8 mouse cellular contexts compared by ENCODE assay signal in genomic region chr19:42128052-42128740, GRCm38 (mm10). TPM values are rescaled to one million over a fixed set of nuclear protein-coding genes. Genes with fewer than 3 reads are reported as not detected.
DNase-seq lines count a peak whose midpoint lies in the region; ATAC-seq and TF ChIP-seq lines count a peak whose summit lies in the region.

No protein-coding gene starts in this region.

- H3K4me3 ChIP-seq in G1E (ENCODE audit: low read depth, low read length) (peak overlapping the region; percentile 77), macrophage (ENCODE audit: inconsistent target) (peak overlapping the region; percentile 57)
- H3K4me3 ChIP-seq in heart, postnatal 0 days (ENCODE audit: low read depth, low read length) = peak overlapping the region; percentile 62

- H3K4me1 ChIP-seq in G1E (ENCODE audit: insufficient read depth, low read depth, low read length) = peaks cover 56% of the 10 kb centered on the region
- peaks cover 9% of the 10 kb centered on the region; the same call in 1 of the 2 replicates for H3K4me1 ChIP-seq in heart, postnatal 0 days (ENCODE audit: control insufficient read depth, insufficient read depth)

- TF ChIP-seq CTCF in G1E (IDR thresholded peaks at IDR 0.05; ENCODE audit: low read depth, low read length) = no peak
- TF ChIP-seq CTCF in heart, postnatal 0 days (IDR thresholded peaks at IDR 0.05; ENCODE audit: low read depth) = no peak

- H3K79me2 ChIP-seq in macrophage (ENCODE audit: inconsistent target) = no peaks in the 10 kb centered on the region

- peak; percentile 34 for DNase-seq in kidney, adult 9 months
- no peak for DNase-seq in kidney, postnatal 25 days
- DNase-seq in G1E (ENCODE audit: low spot score) = no peak
- DNase-seq in heart, postnatal 0 days (ENCODE audit: low spot score) = no peak
- DNase-seq in right cerebral cortex, adult 18-20 months = no peak
- DNase-seq in frontal cortex, adult 2 months (ENCODE audit: extremely low spot score in 1 of 2, low spot score in 1 of 2) = no peak
- no peak for DNase-seq in cerebellum, postnatal 14 days

- no peak for TF ChIP-seq EP300 in heart, postnatal 0 days (IDR thresholded peaks at IDR 0.05; ENCODE audit: low read depth)

- H3K27me3 ChIP-seq in G1E (ENCODE audit: insufficient read depth, low read length) = peaks cover 5% of the 10 kb centered on the region; the same call in 1 of the 2 replicates
- H3K27me3 ChIP-seq in heart, postnatal 0 days (ENCODE audit: control insufficient read depth, insufficient read depth, low read length) = no peaks in the 10 kb centered on the region

- peak overlapping the region; percentile 68 for H3K9ac ChIP-seq in heart, postnatal 0 days (replicated peaks; ENCODE audit: low read depth, low read length)

- no peak for ATAC-seq in G1E (ENCODE audit: extremely low read depth, insufficient number of reproducible peaks, low FRiP score, poor library complexity, severe bottlenecking)
- ATAC-seq in heart, postnatal 0 days (ENCODE audit: insufficient read depth, low read depth) = no peak

- H3K36me3 ChIP-seq in G1E (replicated peaks) (peaks cover 34% of the 10 kb centered on the region), macrophage (ENCODE audit: inconsistent target) (peaks cover 13% of the 10 kb centered on the region)
- H3K36me3 ChIP-seq in heart, postnatal 0 days (replicated peaks; ENCODE audit: control insufficient read depth, insufficient read depth, low read length) = peaks cover 17% of the 10 kb centered on the region

- H3K27ac ChIP-seq in heart, postnatal 0 days (ENCODE audit: low read depth) = peak overlapping the region; percentile 87
- peak overlapping the region; percentile 31 for H3K27ac ChIP-seq in macrophage

- 6% methylated on average over 23 of the region's 23 CpGs for WGBS in heart, postnatal 0 days
- WGBS in macrophage (ENCODE audit: missing documents) = 15% methylated on average over 23 of the region's 23 CpGs

- peak overlapping the region; percentile 90 for H3K4me2 ChIP-seq in heart, postnatal 0 days (ENCODE audit: low read depth, low read length)

- no peaks in the 10 kb centered on the region for H3K9me3 ChIP-seq in G1E (replicated peaks)
- no peaks in the 10 kb centered on the region for H3K9me3 ChIP-seq in heart, postnatal 0 days (replicated peaks; ENCODE audit: control insufficient read depth, low read length)

RNA-seq across cellular contexts. Expression of gene Avpi1, which starts 0.7 kb away (rescaled TPM):
- total RNA-seq in G1E (2014; fragmentation: Nextera tagmentation) (2.8 and 5.1 TPM in 2 replicates), G1E (2017) (2.2 and 5.2 TPM in 2 replicates)
- polyA plus RNA-seq in G1E (2012) (12.6 and 15.2 TPM in 2 replicates), macrophage (2018) (3.0 to 9.5 TPM (median 6.7 TPM) in 3 replicates)
- total RNA-seq in heart, postnatal 0 days (2014; rRNA removed; ENCODE audit: low replicate concordance) = 39.9 and 52.6 TPM in 2 replicates
- polyA plus RNA-seq in heart, postnatal 0 days (2015; fragmentation: Nextera tagmentation; extraction: Ambion mirVana) = 43.0 and 46.0 TPM in 2 replicates
- total RNA-seq in macrophage (2018; cell fraction: chromatin; rRNA removed) = 1 to 10 TPM in 4 of 26 experiments, under 1 TPM in 2, not detected in 20; 0.63 to 3.3 (median 1.4) TPM
- total RNA-seq in macrophage (2018; cell fraction: cytosol; rRNA removed) = 1 to 10 TPM; 1.1 to 8.4 (median 3.7) TPM
- 1 to 10 TPM in 12 of 26 experiments, under 1 TPM in 10, not detected in 4; 0.46 to 3.4 (median 1.0) TPM for total RNA-seq in macrophage (2018; cell fraction: nucleus; rRNA removed)
- polyA plus RNA-seq in frontal cortex, adult 2 months (2012; rRNA removed) = 31.3 and 38.3 TPM in 2 replicates

RNA-seq across cellular contexts. Expression of gene Marveld1, which starts 19.0 kb away (rescaled TPM):
- not detected in 2 replicates for total RNA-seq in G1E (2014; fragmentation: Nextera tagmentation)
- 0.11 TPM in 1 of 2 replicates, not detected in the other for total RNA-seq in G1E (2017)
- not detected in 2 replicates for polyA plus RNA-seq in G1E (2012)
- total RNA-seq in heart, postnatal 0 days (2014; rRNA removed; ENCODE audit: low replicate concordance) = 35.0 and 44.6 TPM in 2 replicates
- 7.2 and 8.6 TPM in 2 replicates for polyA plus RNA-seq in heart, postnatal 0 days (2015; fragmentation: Nextera tagmentation; extraction: Ambion mirVana)
- 1 to 10 TPM in 21 of 26 experiments, under 1 TPM in 5; 0.34 to 8.7 (median 1.7) TPM for total RNA-seq in macrophage (2018; cell fraction: chromatin; rRNA removed)
- total RNA-seq in macrophage (2018; cell fraction: cytosol; rRNA removed) = 1 to 10 TPM; 1.9 to 9.0 (median 3.2) TPM
- 10 to 100 TPM in 3 of 26 experiments, 1 to 10 TPM in 23; 1.9 to 15.2 (median 3.9) TPM for total RNA-seq in macrophage (2018; cell fraction: nucleus; rRNA removed)
- polyA plus RNA-seq in macrophage (2018) = 2.9 to 12.9 TPM (median 8.4 TPM) in 3 replicates
- 14.4 and 17.2 TPM in 2 replicates for polyA plus RNA-seq in frontal cortex, adult 2 months (2012; rRNA removed)

RNA-seq across cellular contexts. Expression of gene Zfyve27, which starts 35.6 kb away (rescaled TPM):
- total RNA-seq in G1E (2014; fragmentation: Nextera tagmentation) = 17.2 and 17.6 TPM in 2 replicates
- total RNA-seq in G1E (2017) = 16.9 and 19.9 TPM in 2 replicates
- 12.9 and 14.7 TPM in 2 replicates for polyA plus RNA-seq in G1E (2012)
- 20.4 and 27.2 TPM in 2 replicates for total RNA-seq in heart, postnatal 0 days (2014; rRNA removed; ENCODE audit: low replicate concordance)
- polyA plus RNA-seq in heart, postnatal 0 days (2015; fragmentation: Nextera tagmentation; extraction: Ambion mirVana) = 16.2 and 18.3 TPM in 2 replicates
- 100 to 1,000 TPM in 25 of 26 experiments, 10 to 100 TPM in 1; 94.8 to 230 (median 183) TPM for total RNA-seq in macrophage (2018; cell fraction: chromatin; rRNA removed)
- total RNA-seq in macrophage (2018; cell fraction: cytosol; rRNA removed) = 10 to 100 TPM; 11.2 to 23.1 (median 16.7) TPM
- total RNA-seq in macrophage (2018; cell fraction: nucleus; rRNA removed) = 100 to 1,000 TPM in 6 of 26 experiments, 10 to 100 TPM in 20; 55.3 to 113 (median 81.8) TPM
- 10.8 to 19.0 TPM (median 16.4 TPM) in 3 replicates for polyA plus RNA-seq in macrophage (2018)
- polyA plus RNA-seq in frontal cortex, adult 2 months (2012; rRNA removed) = 99.8 and 113 TPM in 2 replicates

RNA-seq across cellular contexts. Expression of gene Pi4k2a, which starts 37.9 kb away (rescaled TPM):
- total RNA-seq in G1E (2014; fragmentation: Nextera tagmentation) = 8.5 and 10.7 TPM in 2 replicates
- 5.5 and 6.3 TPM in 2 replicates for total RNA-seq in G1E (2017)
- polyA plus RNA-seq in G1E (2012) = 13.8 and 14.5 TPM in 2 replicates
- total RNA-seq in heart, postnatal 0 days (2014; rRNA removed; ENCODE audit: low replicate concordance) = 6.7 and 6.9 TPM in 2 replicates
- polyA plus RNA-seq in heart, postnatal 0 days (2015; fragmentation: Nextera tagmentation; extraction: Ambion mirVana) = 12.6 and 13.4 TPM in 2 replicates
- total RNA-seq in macrophage (2018; cell fraction: chromatin; rRNA removed) = 100 to 1,000 TPM in 23 of 26 experiments, 10 to 100 TPM in 3; 84.4 to 383 (median 149) TPM
- total RNA-seq in macrophage (2018; cell fraction: cytosol; rRNA removed) = 100 to 1,000 TPM in 10 of 26 experiments, 10 to 100 TPM in 16; 76.0 to 130 (median 96.6) TPM
- total RNA-seq in macrophage (2018; cell fraction: nucleus; rRNA removed) = 100 to 1,000 TPM; 100 to 448 (median 137) TPM
- polyA plus RNA-seq in macrophage (2018) = 62.5 to 98.7 TPM (median 75.6 TPM) in 3 replicates
- 46.8 and 51.4 TPM in 2 replicates for polyA plus RNA-seq in frontal cortex, adult 2 months (2012; rRNA removed)

RNA-seq across cellular contexts. Expression of gene Morn4, which starts 42.0 kb away (rescaled TPM):
- not detected in 2 replicates for total RNA-seq in G1E (2014; fragmentation: Nextera tagmentation)
- 0.27 and 0.29 TPM in 2 replicates for total RNA-seq in G1E (2017)
- polyA plus RNA-seq in G1E (2012) = 0.23 and 0.35 TPM in 2 replicates
- 1.7 and 2.3 TPM in 2 replicates for total RNA-seq in heart, postnatal 0 days (2014; rRNA removed; ENCODE audit: low replicate concordance)
- polyA plus RNA-seq in heart, postnatal 0 days (2015; fragmentation: Nextera tagmentation; extraction: Ambion mirVana) = 5.2 and 5.7 TPM in 2 replicates
- total RNA-seq in macrophage (2018; cell fraction: chromatin; rRNA removed) = 10 to 100 TPM in 8 of 26 experiments, 1 to 10 TPM in 18; 2.7 to 15.1 (median 8.4) TPM
- 1 to 10 TPM; 2.4 to 6.7 (median 4.1) TPM for total RNA-seq in macrophage (2018; cell fraction: cytosol; rRNA removed)
- total RNA-seq in macrophage (2018; cell fraction: nucleus; rRNA removed) = 10 to 100 TPM in 3 of 26 experiments, 1 to 10 TPM in 23; 1.6 to 20.0 (median 5.9) TPM
- polyA plus RNA-seq in macrophage (2018) = 2.7 to 5.4 TPM (median 5.3 TPM) in 3 replicates
- 87.9 and 94.1 TPM in 2 replicates for polyA plus RNA-seq in frontal cortex, adult 2 months (2012; rRNA removed)
